Mouse (Mus musculus) limb, embryonic 10.5 days (tissue): ENCODE measurements around the gene Abi2. TPM values are rescaled to one million over a fixed set of nuclear protein-coding genes. Genes with fewer than 3 reads are reported as not detected.
"Not testable (repeated sequence)": the region's sequence is repeated elsewhere in the genome, so short reads cannot be mapped to it uniquely, and the experiment has no call there.

ENCODE experiments used
- DNase-seq: peaks from one replicate; pipeline ENCODE4 v3.0.0-alpha.2; 2017; ENCODE audit warnings: low spot score
- H3K27ac ChIP-seq: fragments of 300-500 bp; sonication (generic); 2 replicates; pipeline ENCODE4 v1.5.1; 2016; ENCODE audit warnings: mild to moderate bottlenecking
- H3K27me3 ChIP-seq: fragments of 300-500 bp; sonication (generic); 2 replicates; pipeline ENCODE4 v1.6.1; 2016; ENCODE audit warnings: low read depth, mild to moderate bottlenecking; ENCODE audit not compliant: poor library complexity, severe bottlenecking
- H3K36me3 ChIP-seq: fragments of 300-500 bp; sonication (generic); 2 replicates; pipeline ENCODE4 v1.6.1; 2016; ENCODE audit warnings: mild to moderate bottlenecking, moderate library complexity
- H3K4me1 ChIP-seq: fragments of 300-500 bp; sonication (generic); 2 replicates; pipeline ENCODE4 v1.6.1; 2016
- H3K4me3 ChIP-seq: fragments of 300-500 bp; sonication (generic); 2 replicates; pipeline ENCODE4 v1.5.1; 2016; ENCODE audit warnings: mild to moderate bottlenecking, moderate library complexity
- H3K9me3 ChIP-seq: fragments of 300-500 bp; sonication (generic); replicated peaks from 2 replicates; pipeline ENCODE4 v1.6.1; 2016; ENCODE audit warnings: mild to moderate bottlenecking
- WGBS: fragments of 180-500 bp; shearing (Covaris S2); methylation state at CpG from one replicate; pipeline ENCODE4 v1.1.7; 2016; 5-methylcytosine and 5-hydroxymethylcytosine counted together
- polyA plus RNA-seq: library from polyadenylated mRNA; unstranded; fragments of >200 nt; fragmentation: Nextera tagmentation; extraction: Ambion mirVana; gene quantifications from 2 replicates; pipeline ENCODE4 v1.2.1, GENCODE M21; 2016

Abi2 gene
- polyA plus RNA-seq, 1 experiment from 2014 or later, result 47.1 TPM

DNA sequence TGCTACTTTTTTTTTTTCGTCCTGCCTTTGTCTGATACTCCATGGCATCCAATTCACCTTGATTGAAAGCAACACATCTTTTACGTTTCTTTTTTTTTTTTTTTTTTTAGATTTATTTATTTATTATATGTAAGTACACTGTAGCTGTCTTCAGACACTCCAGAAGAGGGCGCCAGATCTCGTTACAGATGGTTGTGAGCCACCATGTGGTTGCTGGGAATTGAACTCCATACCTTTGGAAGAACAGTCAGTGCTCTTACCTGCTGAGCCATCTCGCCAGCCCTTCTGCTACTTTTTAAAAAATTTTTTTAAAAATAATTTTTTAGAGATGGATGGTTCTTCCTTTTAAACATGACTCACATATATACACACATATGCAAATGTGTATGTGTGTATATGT, 32.0 kb downstream of the Abi2 start:
- not testable (repeated sequence) for H3K4me1 ChIP-seq, H3K9me3 ChIP-seq, H3K27ac ChIP-seq, DNase-seq, H3K4me3 ChIP-seq, H3K27me3 ChIP-seq
- WGBS, result 72% methylated on average over 5 of the region's 5 CpGs
- H3K36me3 ChIP-seq, result peaks cover 44% of the 10 kb centered on the region

DNA sequence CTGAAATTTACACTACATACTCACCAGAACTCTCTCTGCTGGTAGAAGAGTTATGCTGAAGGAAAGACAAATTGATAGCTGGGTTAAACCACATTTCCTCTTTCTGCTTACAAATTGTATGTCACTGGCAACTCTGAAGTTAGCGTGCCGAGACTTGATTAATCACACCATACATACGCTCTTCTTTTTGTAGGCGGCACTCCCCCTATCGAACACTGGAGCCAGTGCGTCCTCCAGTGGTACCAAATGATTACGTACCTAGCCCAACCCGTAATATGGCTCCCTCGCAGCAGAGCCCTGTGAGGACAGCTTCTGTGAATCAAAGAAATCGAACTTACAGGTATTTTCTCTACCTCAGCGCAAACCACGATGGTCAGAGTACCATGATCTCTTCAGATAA, 37.6 kb downstream of the Abi2 start:
- peaks cover 49% of the 10 kb centered on the region for H3K36me3 ChIP-seq
- no peak for DNase-seq
- WGBS, result 85% methylated on average over 12 of the region's 12 CpGs
- no peaks in the 10 kb centered on the region for H3K4me1 ChIP-seq
- H3K27me3 ChIP-seq, result no peaks in the 10 kb centered on the region
- H3K4me3 ChIP-seq, result no peak overlapping the region
- no peak overlapping the region for H3K27ac ChIP-seq
- no peaks in the 10 kb centered on the region for H3K9me3 ChIP-seq

DNA sequence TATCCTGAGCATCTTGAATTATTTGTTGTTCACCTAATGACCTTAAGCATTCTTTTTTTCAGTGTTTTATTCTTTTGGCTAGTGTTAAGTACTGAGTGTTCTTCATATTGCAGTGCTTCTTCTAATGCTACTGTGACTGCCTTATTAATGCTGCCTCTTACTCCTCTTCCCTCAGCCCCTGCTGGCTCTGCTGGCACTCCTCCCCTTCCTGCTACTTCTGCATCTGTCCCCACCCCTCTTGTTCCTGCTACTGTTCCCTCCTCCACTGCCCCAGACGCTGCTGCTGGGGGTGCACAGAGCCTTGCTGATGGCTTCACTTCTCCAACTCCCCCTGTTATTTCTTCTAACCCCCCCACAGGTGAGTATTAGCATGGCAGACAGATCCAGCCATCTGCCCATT, 40.5 kb downstream of the Abi2 start:
- H3K4me1 ChIP-seq, result no peaks in the 10 kb centered on the region
- no peaks in the 10 kb centered on the region for H3K27me3 ChIP-seq
- no peaks in the 10 kb centered on the region for H3K9me3 ChIP-seq
- H3K4me3 ChIP-seq, result no peak overlapping the region
- 60% methylated on average over 1 of the region's 1 CpGs for WGBS
- peaks cover 65% of the 10 kb centered on the region for H3K36me3 ChIP-seq
- H3K27ac ChIP-seq, result no peak overlapping the region
- no peak for DNase-seq

DNA sequence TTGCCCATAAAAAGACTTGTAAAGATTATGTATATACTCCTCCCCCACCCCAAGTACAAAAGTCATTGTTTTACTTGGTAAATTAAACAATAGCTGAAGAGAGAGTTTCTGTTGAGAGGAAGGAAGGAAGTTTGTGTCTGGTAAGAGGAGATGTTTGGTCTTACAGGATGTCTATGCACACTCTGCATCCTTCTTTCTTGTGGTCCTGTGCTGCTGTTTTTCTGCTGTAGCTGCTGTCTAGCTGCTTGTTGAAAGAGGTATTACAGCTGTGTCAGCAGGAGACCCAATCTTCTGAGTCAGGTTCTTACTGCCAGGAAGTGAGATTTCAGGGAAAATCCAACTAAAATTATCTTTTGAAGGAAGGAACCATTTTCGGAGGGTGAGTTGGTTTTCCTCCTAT, 51.2 kb downstream of the Abi2 start:
- Histone ChIP-seq H3K4me1 (no peaks in the 10 kb centered on the region), H3K36me3 (peaks cover 55% of the 10 kb centered on the region), H3K9me3 (no peaks in the 10 kb centered on the region), H3K27ac (no peak overlapping the region), H3K4me3 (no peak overlapping the region), H3K27me3 (no peaks in the 10 kb centered on the region)
- WGBS, result 95% methylated on average over 1 of the region's 1 CpGs
- no peak for DNase-seq

DNA sequence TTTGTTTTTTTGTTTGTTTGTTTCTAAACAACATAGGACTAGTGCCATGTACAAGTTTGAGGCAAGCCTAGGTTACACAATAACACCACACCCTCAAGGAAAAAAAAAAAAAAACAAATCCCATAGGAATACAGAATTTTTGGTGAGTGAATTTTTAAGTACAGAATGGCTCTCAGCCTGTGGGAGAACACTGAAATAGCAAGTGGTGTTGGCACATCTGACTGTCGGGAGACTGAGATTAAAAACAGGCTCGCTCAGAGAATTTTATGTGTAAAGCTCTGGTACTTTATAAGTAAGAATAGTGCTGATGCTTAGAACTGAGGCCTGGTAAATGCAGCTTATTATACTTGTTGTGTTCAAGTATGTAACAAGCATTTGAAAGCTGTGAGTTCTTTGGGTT, 60.1 kb downstream of the Abi2 start:
- H3K9me3 ChIP-seq, result no peaks in the 10 kb centered on the region
- WGBS, result 94% methylated on average over 2 of the region's 2 CpGs
- peaks cover 48% of the 10 kb centered on the region for H3K36me3 ChIP-seq
- no peak overlapping the region for H3K27ac ChIP-seq
- H3K27me3 ChIP-seq, result no peaks in the 10 kb centered on the region
- DNase-seq, result no peak
- H3K4me3 ChIP-seq, result no peak overlapping the region
- H3K4me1 ChIP-seq, result no peaks in the 10 kb centered on the region

DNA sequence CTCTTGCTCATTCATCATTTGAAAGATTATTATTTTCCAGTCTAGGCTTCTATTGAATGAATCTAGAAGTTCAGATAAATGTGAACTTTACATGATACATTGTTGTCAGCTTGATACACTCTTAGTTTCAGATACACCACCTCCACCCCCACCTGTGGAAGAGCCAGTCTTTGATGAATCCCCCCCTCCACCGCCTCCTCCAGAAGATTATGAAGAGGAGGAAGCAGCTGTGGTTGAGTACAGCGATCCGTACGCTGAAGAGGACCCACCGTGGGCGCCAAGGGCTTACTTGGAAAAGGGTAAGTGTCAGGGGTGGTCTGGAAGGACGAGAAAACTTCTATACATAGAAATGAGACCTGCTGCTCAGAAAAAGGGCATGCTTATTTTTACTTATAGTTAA, 61.1 kb downstream of the Abi2 start:
- H3K36me3 ChIP-seq, result peaks cover 44% of the 10 kb centered on the region
- no peak overlapping the region for H3K4me3 ChIP-seq
- H3K27me3 ChIP-seq, result no peaks in the 10 kb centered on the region
- WGBS, result 91% methylated on average over 7 of the region's 7 CpGs
- H3K4me1 ChIP-seq, result no peaks in the 10 kb centered on the region
- no peak for DNase-seq
- H3K9me3 ChIP-seq, result no peaks in the 10 kb centered on the region
- H3K27ac ChIP-seq, result no peak overlapping the region

DNA sequence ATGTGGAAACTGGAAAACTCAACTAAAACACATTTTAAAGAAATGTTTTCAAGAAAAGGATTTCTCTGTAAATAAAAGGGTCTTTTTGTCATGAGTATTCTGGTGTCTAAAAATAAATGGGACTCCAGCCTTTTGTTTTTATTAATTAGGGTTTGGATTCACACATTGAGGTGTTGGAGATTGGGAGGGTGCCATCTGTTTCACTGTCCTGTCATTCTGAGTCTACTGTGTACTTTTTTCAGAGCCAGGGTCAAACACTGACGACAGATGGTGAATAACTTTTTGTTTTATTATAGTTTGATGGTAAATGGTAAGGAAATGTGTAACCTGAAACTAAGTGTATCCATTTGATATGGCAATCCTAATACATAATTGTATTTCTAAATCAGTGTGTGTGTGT, 72.1 kb downstream of the Abi2 start:
- 89% methylated on average over 1 of the region's 1 CpGs for WGBS
- DNase-seq, result no peak
- no peaks in the 10 kb centered on the region for H3K9me3 ChIP-seq
- no peaks in the 10 kb centered on the region for H3K27me3 ChIP-seq
- peaks cover 45% of the 10 kb centered on the region for H3K36me3 ChIP-seq
- H3K4me1 ChIP-seq, result no peaks in the 10 kb centered on the region
- H3K27ac ChIP-seq, result no peak overlapping the region
- no peak overlapping the region for H3K4me3 ChIP-seq

DNA sequence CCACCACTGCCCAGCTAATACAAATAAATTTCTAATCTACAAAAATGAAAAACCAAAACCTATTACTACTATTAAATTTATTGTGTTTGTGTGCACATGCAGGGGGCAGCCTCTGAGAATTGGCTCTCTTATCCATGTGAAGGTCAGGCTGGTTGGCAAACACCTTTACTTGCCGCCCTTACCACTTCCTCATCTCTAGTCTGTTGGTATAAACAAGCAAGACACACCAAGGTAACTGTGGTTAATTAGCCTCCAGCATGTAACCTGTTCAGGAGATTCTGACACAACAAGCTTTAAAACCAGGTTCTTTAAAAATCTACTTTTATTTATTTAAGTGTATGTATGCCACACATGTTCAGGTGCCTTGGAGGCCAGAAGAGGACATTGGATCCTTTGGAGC, 73.5 kb downstream of the Abi2 start:
- no peak overlapping the region for H3K27ac ChIP-seq
- H3K9me3 ChIP-seq, result no peaks in the 10 kb centered on the region
- peaks cover 45% of the 10 kb centered on the region for H3K36me3 ChIP-seq
- no peak for DNase-seq
- H3K27me3 ChIP-seq, result no peaks in the 10 kb centered on the region
- WGBS, result 94% methylated on average over 1 of the region's 1 CpGs
- no peaks in the 10 kb centered on the region for H3K4me1 ChIP-seq
- H3K4me3 ChIP-seq, result no peak overlapping the region

DNA sequence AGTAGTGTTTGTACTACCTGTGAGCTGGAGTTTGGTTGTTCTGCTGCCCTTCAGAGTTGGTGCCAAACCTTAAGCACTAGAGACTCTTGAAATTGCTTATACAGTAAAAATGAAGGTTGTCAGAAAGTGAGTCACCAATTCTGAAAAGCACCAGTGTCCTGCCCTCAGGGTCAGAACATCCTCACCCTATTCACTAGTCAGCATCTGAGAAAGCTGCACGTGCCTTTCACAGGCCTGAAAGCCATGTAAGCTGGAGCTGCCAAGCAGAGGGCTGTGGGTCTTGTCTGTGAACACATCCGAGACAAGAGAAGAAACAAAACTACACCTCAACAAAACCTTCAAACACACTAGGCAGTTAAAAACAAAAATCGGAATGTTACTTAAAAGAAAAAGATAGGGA, 76.2 kb downstream of the Abi2 start:
- no peak for DNase-seq
- Histone ChIP-seq H3K4me1 (no peaks in the 10 kb centered on the region), H3K36me3 (peaks cover 55% of the 10 kb centered on the region), H3K27ac (no peak overlapping the region), H3K27me3 (no peaks in the 10 kb centered on the region), H3K4me3 (no peak overlapping the region), H3K9me3 (no peaks in the 10 kb centered on the region)
- 89% methylated on average over 3 of the region's 3 CpGs for WGBS

DNA sequence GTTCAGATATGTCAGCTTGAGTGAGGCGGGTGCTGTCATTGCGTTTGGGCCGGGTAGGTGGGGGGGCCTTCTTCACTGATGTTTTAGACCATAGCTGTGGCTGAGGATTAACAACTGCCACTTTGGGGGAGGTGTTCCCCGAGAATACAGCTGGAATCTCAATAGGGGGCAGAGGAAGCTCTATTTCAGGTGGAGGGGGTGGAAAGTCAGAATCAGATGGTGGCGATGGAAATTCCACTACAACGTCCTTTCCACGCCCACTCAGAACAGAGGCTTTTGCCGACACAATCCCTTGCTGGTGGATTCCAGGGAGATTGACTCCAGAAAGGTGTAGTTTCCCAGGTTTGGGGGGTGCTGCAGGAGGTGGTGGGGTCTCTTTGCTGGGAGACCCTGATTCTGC, 79.2 kb downstream of the Abi2 start:
- H3K27me3 ChIP-seq, result no peaks in the 10 kb centered on the region
- no peak overlapping the region for H3K4me3 ChIP-seq
- 91% methylated on average over 8 of the region's 8 CpGs for WGBS
- no peaks in the 10 kb centered on the region for H3K4me1 ChIP-seq
- DNase-seq, result no peak
- H3K9me3 ChIP-seq, result no peaks in the 10 kb centered on the region
- H3K27ac ChIP-seq, result no peak overlapping the region
- H3K36me3 ChIP-seq, result peaks cover 70% of the 10 kb centered on the region

DNA sequence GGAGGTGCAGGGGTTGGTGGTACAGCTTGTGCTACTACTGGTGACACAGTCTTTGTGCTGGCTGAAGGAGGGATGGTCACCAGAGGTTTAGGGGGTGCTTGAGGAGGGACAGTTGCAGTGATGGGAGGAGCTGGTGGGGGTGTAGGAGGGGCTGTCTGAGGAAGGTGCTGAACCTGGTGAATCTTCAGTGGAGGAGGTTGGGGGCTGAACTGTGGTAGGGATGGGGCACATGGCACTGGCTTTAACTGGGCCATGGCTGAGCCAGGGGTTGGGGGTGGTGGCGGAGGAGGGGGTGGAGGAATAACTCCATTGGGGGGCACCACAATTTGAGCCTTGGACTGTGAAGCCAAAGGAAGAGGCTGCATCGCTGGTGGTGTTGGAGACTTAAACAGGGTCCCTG, 80.2 kb downstream of the Abi2 start:
- Histone ChIP-seq H3K9me3 (no peaks in the 10 kb centered on the region), H3K36me3 (peaks cover 79% of the 10 kb centered on the region), H3K4me3 (no peak overlapping the region), H3K4me1 (no peaks in the 10 kb centered on the region), H3K27ac (no peak overlapping the region), H3K27me3 (no peaks in the 10 kb centered on the region)
- WGBS, result 75% methylated on average over 2 of the region's 2 CpGs
- no peak for DNase-seq

DNA sequence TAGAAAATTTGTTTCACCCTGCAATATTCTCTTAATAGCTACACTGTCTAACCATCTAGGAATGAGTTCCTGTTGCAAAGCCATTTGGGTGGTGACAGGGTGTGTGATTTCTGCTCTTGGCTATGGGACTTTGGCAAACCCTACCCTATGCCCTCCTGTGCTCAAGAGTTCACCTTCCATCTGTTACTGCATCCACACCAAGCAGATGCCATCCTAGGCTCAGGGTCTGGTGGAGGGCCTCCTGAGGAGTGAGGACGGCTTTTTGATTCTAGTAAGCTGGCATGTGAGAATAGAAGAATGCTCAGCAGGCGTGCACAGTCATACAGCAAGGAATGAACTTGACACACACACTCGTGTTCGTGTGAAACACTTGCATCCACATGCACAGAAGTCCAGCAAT, 81.1 kb downstream of the Abi2 start:
- H3K27me3 ChIP-seq, result no peaks in the 10 kb centered on the region
- H3K9me3 ChIP-seq, result no peaks in the 10 kb centered on the region
- 88% methylated on average over 4 of the region's 4 CpGs for WGBS
- H3K4me3 ChIP-seq, result no peak overlapping the region
- no peak for DNase-seq
- no peaks in the 10 kb centered on the region for H3K4me1 ChIP-seq
- H3K36me3 ChIP-seq, result peaks cover 87% of the 10 kb centered on the region
- no peak overlapping the region for H3K27ac ChIP-seq

DNA sequence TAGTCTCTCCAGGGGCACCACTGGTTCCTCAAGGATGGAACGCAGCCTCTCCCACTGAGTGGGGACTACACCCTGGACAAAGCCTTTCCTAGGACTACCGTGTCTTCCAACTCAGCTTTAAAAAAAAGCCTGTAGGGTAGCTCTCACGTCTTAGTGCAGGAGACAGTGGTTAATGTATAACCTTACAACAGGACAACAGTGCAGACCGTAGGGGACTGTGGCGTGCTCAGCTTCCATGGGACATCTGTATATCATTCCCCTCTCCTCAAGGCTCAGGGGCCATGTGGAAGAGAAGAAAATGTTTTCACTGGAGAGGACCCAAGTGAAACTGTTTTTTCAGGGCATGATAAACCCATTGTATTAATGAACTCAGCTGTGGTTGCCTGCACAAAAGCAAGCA, 83.0 kb downstream of the Abi2 start:
- Histone ChIP-seq H3K36me3 (peaks cover 94% of the 10 kb centered on the region), H3K27ac (no peak overlapping the region), H3K4me3 (no peak overlapping the region), H3K4me1 (no peaks in the 10 kb centered on the region), H3K27me3 (no peaks in the 10 kb centered on the region), H3K9me3 (no peaks in the 10 kb centered on the region)
- 90% methylated on average over 5 of the region's 5 CpGs for WGBS
- DNase-seq, result no peak

DNA sequence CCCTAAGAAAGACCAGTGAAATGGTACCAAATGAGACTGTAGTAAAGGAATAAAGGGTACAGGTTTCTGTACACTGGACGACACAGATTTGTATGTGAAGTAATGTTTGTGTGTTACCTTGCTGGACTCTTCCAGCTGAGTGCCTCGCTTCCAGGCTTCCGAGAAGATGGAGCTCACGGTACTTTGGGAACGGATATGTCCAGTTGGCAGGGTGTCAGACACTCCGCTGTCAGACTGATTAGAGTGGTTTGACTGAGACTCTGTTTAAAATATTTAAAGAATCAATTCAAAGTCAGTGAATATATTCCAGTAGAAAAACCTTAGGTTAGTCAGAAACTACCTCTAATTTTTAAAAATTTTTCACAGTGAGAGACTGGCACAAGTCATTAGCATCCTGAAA, 84.0 kb downstream of the Abi2 start:
- Histone ChIP-seq H3K36me3 (peaks cover 93% of the 10 kb centered on the region), H3K4me1 (no peaks in the 10 kb centered on the region), H3K9me3 (no peaks in the 10 kb centered on the region), H3K27ac (no peak overlapping the region), H3K27me3 (no peaks in the 10 kb centered on the region), H3K4me3 (no peak overlapping the region)
- 95% methylated on average over 6 of the region's 6 CpGs for WGBS
- DNase-seq, result no peak
